24 mouse cellular contexts compared by ENCODE assay signal in genomic region chr2:156801045-156801444, GRCm38 (mm10). TPM values are rescaled to one million over a fixed set of nuclear protein-coding genes. Genes with fewer than 3 reads are reported as not detected.
A peak's percentile ranks its signal among the peaks of the same experiment; 100 is the strongest.
DNase-seq lines count a peak whose midpoint lies in the region; ATAC-seq and TF ChIP-seq lines count a peak whose summit lies in the region.
"Had no signal": no experiment of that assay in that cellular context is flagged by ENCODE, and none has a peak within 500 bp of the region (broad histone marks: within the 10 kb centered on the region; RNA-seq: fewer than 3 reads in every experiment).

No protein-coding gene starts in this region.

- no peaks in the 10 kb centered on the region for H3K27me3 ChIP-seq in midbrain, embryonic 11.5 days (ENCODE audit: control insufficient read depth, insufficient read depth, low read length)
- no peaks in the 10 kb centered on the region for H3K27me3 ChIP-seq in midbrain, postnatal 0 days (ENCODE audit: insufficient read depth, low read length)
- H3K27me3 ChIP-seq: forebrain, embryonic 13.5 days; heart, embryonic 12.5 days; heart, embryonic 15.5 days had no signal

- no peak for TF ChIP-seq CTCF in midbrain, postnatal 0 days (IDR thresholded peaks at IDR 0.05)

- H3K9me3 ChIP-seq in midbrain, embryonic 11.5 days (ENCODE audit: control insufficient read depth, low read length): no peaks in the 10 kb centered on the region
- H3K9me3 ChIP-seq in midbrain, postnatal 0 days (ENCODE audit: low read length): no peaks in the 10 kb centered on the region
- H3K9me3 ChIP-seq: forebrain, embryonic 13.5 days had no signal

- WGBS in midbrain, embryonic 11.5 days: 71% methylated on average over 4 of the region's 4 CpGs
- 70% methylated on average over 4 of the region's 4 CpGs for WGBS in midbrain, postnatal 0 days

- H3K4me2 ChIP-seq in midbrain, embryonic 11.5 days: no peak overlapping the region
- H3K4me2 ChIP-seq in midbrain, postnatal 0 days (ENCODE audit: low read depth, low read length, poor library complexity, severe bottlenecking): no peak overlapping the region
- H3K4me2 ChIP-seq: forebrain, embryonic 13.5 days; heart, embryonic 12.5 days; heart, embryonic 15.5 days; hindbrain, embryonic 14.5 days had no signal

- H3K27ac ChIP-seq in midbrain, embryonic 11.5 days (ENCODE audit: low read depth, low read length): no peak overlapping the region
- no peak overlapping the region for H3K27ac ChIP-seq in midbrain, postnatal 0 days (ENCODE audit: low read depth, low read length)
- H3K27ac ChIP-seq: forebrain, embryonic 10.5 days; forebrain, embryonic 13.5 days; heart, adult 2 months; heart, embryonic 15.5 days; hindbrain, embryonic 14.5 days; hindbrain, postnatal 0 days had no signal

- no peak overlapping the region for H3K4me3 ChIP-seq in midbrain, embryonic 11.5 days (ENCODE audit: low read depth, low read length)
- H3K4me3 ChIP-seq in midbrain, postnatal 0 days (ENCODE audit: low read depth, low read length): no peak overlapping the region
- H3K4me3 ChIP-seq: forebrain, embryonic 10.5 days; forebrain, embryonic 13.5 days; heart, adult 2 months; heart, embryonic 12.5 days; heart, embryonic 15.5 days had no signal

- no peaks in the 10 kb centered on the region for H3K36me3 ChIP-seq in midbrain, embryonic 11.5 days (ENCODE audit: control insufficient read depth, insufficient read depth, low read length)
- no peaks in the 10 kb centered on the region for H3K36me3 ChIP-seq in midbrain, postnatal 0 days (ENCODE audit: insufficient read depth, low read length)
- H3K36me3 ChIP-seq: forebrain, embryonic 10.5 days; heart, embryonic 12.5 days; heart, embryonic 15.5 days had no signal

- ATAC-seq in frontal cortex, adult (ENCODE audit: low TSS enrichment): peak; percentile 50; the same call in 1 of the 2 replicates
- no peak for ATAC-seq in midbrain, embryonic 11.5 days (ENCODE audit: low FRiP score)
- ATAC-seq in midbrain, postnatal 0 days (ENCODE audit: low FRiP score): no peak
- ATAC-seq: activated CD4-positive, CD25-positive, alpha-beta regulatory T cell, adult 4 months; forebrain, embryonic 13.5 days; forebrain, embryonic 16.5 days; hindbrain, postnatal 0 days; inflammation-experienced regulatory T-cells, adult 6 months; intestine, embryonic 16.5 days had no signal

- H3K9ac ChIP-seq in midbrain, embryonic 11.5 days (ENCODE audit: low read length): no peak overlapping the region
- no peak overlapping the region for H3K9ac ChIP-seq in midbrain, postnatal 0 days (replicated peaks; ENCODE audit: low read length, poor library complexity, severe bottlenecking)
- H3K9ac ChIP-seq: forebrain, embryonic 13.5 days; heart, embryonic 12.5 days; heart, embryonic 15.5 days; hindbrain, embryonic 14.5 days had no signal

- no peaks in the 10 kb centered on the region for H3K4me1 ChIP-seq in midbrain, embryonic 11.5 days (ENCODE audit: control insufficient read depth, insufficient read depth, low read length)
- H3K4me1 ChIP-seq in midbrain, postnatal 0 days (ENCODE audit: insufficient read depth, low read length): no peaks in the 10 kb centered on the region
- H3K4me1 ChIP-seq: forebrain, embryonic 10.5 days; forebrain, embryonic 13.5 days; heart, embryonic 12.5 days; heart, embryonic 15.5 days had no signal

- DNase-seq in cerebellum, adult 11-12 months: peak; percentile 12
- no peak for DNase-seq in cerebellum, postnatal 10 days
- DNase-seq in frontal cortex, postnatal 14 days (ENCODE audit: low spot score in 2 of 2): no peak
- peak; percentile 28 for DNase-seq in midbrain, embryonic 11.5 days (ENCODE audit: low spot score, missing footprints)
- no peak for DNase-seq in midbrain, postnatal 0 days (ENCODE audit: low spot score)
- DNase-seq: adrenal gland, adult 8-10 months; adrenal gland, postnatal 25 days; cerebellum, adult 2 months; gastrocnemius, postnatal 25 days; heart, adult 2 months; heart, postnatal 10 days; heart, postnatal 4 days; kidney, adult 18-20 months had no signal

RNA-seq across cellular contexts. Expression of gene Myl9, which starts 25.8 kb away (rescaled TPM):
- polyA plus RNA-seq in midbrain, embryonic 11.5 days (2014; fragmentation: Nextera tagmentation; extraction: Ambion mirVana): 112 and 118 TPM in 2 replicates
- 27.4 and 30.7 TPM in 2 replicates for total RNA-seq in midbrain, postnatal 0 days (2014; rRNA removed)
- 33.8 and 38.4 TPM in 2 replicates for polyA plus RNA-seq in midbrain, postnatal 0 days (2015; fragmentation: Nextera tagmentation; extraction: Ambion mirVana)
- polyA plus RNA-seq: activated CD4-positive, CD25-positive, alpha-beta regulatory T cell, adult 4 months; inflammation-experienced regulatory T-cells, adult 6 months had no signal

RNA-seq across cellular contexts. Expression of gene Tgif2, which starts 38.8 kb away (rescaled TPM):
- 81.2 and 88.6 TPM in 2 replicates for polyA plus RNA-seq in midbrain, embryonic 11.5 days (2014; fragmentation: Nextera tagmentation; extraction: Ambion mirVana)
- total RNA-seq in midbrain, postnatal 0 days (2014; rRNA removed): 8.6 and 10.8 TPM in 2 replicates
- polyA plus RNA-seq in midbrain, postnatal 0 days (2015; fragmentation: Nextera tagmentation; extraction: Ambion mirVana): 6.9 and 8.2 TPM in 2 replicates

RNA-seq across cellular contexts. Expression of gene 4930518I15Rik, which starts 56.7 kb away (rescaled TPM):
- polyA plus RNA-seq in midbrain, embryonic 11.5 days (2014; fragmentation: Nextera tagmentation; extraction: Ambion mirVana): 4.7 TPM in 2 replicates
- 0.94 and 0.99 TPM in 2 replicates for total RNA-seq in midbrain, postnatal 0 days (2014; rRNA removed)
- 2.8 and 2.9 TPM in 2 replicates for polyA plus RNA-seq in midbrain, postnatal 0 days (2015; fragmentation: Nextera tagmentation; extraction: Ambion mirVana)

Comparison
In these comparisons a context has a peak if more than half of its experiments do, and no peak if none do; other contexts are left out.
1. DNase-seq: peak in cerebellum, adult 11-12 months (single experiment) and midbrain, embryonic 11.5 days (single experiment); none in cerebellum, postnatal 10 days (0 of 2), frontal cortex, postnatal 14 days (0 of 2) and midbrain, postnatal 0 days (single experiment).